Mouse (Mus musculus) stomach, adult 2 months (tissue): ENCODE measurements around the gene Gm45808. TPM values are rescaled to one million over a fixed set of nuclear protein-coding genes. Genes with fewer than 3 reads are reported as not detected.

Experiments used
- polyA plus RNA-seq: library from polyadenylated mRNA; depleted of rRNA; stranded (reverse); fragments of >200 nt; gene quantifications from 2 replicates; pipeline ENCODE4 v1.2.3, GENCODE M21; 2012; rRNA removed

The Gm45808 gene
- polyA plus RNA-seq = not detected in 2 replicates

DNA sequence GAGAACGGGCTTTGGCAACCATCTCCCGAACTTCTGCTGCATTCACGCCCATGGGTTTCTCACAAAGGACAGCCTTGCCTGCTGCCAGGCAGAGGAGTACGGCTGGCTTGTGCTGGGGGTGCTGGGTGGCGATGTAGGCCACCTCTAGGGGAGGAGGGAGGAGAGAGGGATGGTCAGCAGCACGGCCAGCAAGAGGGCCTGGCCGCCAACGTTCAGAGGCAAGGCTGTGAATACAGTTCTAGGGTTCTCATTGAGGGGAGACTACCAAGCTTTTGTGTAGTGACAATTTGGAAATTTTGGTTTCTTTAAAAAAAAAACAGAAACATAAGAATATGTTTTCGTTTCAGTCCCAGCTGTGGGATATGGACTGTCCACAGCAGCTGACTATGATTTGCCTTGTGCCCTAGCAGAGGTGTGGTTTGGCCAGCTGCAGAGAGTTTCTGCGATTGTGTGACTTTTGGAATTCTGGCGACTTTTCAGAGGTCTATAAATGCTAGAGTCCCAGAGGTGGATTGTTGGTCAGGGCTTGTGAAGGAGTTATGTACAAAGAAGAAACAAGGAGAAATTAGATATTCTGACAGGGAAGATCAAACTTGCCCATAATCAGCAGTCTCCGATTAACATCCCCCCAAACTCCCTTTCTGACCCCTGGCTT lies at the start of gene Gm45808:
TSS of gene Gm45808 (minus strand) at position 51 of the 655 bp plus-strand sequence.

GRCm38 (mm10) chr7:45525809-45526473 lies 39.3 kb upstream of the Gm45808 start, which contains the start of the genes Ppp1r15a and Plekha4:
Gene Ppp1r15a (minus strand): TSS chr7:45526268.
Gene Plekha4 (plus strand): TSS chr7:45526330.

GRCm38 (mm10) chr7:45509912-45510787 lies 23.5 kb upstream of the Gm45808 start, which contains the start of gene Nucb1:
Gene Nucb1 (minus strand): TSS chr7:45510406.

DNA sequence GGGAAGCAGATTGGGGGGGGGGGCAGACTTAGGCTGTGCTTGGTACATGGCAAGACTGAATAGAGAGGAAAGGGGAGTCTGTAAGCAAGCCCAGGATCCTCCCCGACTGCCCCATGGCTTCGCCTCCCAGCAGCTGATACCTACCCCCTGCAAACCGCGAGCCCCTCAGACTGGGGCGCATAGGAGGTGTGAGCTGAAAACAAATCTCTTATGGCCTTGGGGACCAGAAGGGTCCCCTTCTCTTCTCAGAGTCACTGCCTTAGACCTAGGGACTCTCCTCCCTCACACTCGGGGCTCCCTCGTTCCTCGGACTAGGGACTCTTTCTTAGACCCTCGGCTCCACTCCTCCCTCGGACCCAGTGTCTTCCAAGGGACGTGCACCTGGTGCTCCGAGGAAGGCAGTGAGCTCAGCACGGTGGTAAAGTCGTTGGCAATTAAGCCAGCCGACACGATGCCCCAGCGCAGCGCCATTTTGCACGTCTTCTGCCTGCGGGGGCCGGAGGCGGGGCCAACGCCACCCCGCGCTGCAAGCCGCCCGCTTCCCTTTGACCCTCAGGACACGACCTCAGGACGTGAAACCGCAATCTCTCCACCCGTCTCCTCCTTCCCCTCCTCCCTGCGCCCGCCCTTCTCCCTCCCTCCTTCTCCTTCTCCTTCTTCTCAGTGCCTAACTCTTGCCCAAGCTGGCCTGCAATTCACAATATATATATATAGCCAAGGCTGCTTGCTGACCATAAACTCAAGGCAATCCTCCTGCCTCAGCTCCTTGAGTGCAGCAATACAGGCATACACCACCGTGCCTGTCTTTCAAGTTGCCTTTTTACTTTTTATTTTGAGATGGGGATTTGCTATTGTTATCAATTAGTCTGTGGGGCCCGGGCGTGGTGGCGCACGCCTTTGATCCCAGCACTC lies 1.9 kb upstream of the Gm45808 start, which contains the start of gene Dhdh:
TSS of gene Dhdh (minus strand) at position 513 of the 912 bp plus-strand sequence.

GRCm38 (mm10) chr7:45481374-45481927 lies 5.2 kb downstream of the Gm45808 start, which contains the start of gene Tulp2:
Gene Tulp2 (plus strand): TSS chr7:45481877.

GRCm38 (mm10) chr7:45466283-45467089 lies 20.1 kb downstream of the Gm45808 start, which contains the start of gene Bax:
Gene Bax (minus strand): TSS chr7:45466898.

DNA sequence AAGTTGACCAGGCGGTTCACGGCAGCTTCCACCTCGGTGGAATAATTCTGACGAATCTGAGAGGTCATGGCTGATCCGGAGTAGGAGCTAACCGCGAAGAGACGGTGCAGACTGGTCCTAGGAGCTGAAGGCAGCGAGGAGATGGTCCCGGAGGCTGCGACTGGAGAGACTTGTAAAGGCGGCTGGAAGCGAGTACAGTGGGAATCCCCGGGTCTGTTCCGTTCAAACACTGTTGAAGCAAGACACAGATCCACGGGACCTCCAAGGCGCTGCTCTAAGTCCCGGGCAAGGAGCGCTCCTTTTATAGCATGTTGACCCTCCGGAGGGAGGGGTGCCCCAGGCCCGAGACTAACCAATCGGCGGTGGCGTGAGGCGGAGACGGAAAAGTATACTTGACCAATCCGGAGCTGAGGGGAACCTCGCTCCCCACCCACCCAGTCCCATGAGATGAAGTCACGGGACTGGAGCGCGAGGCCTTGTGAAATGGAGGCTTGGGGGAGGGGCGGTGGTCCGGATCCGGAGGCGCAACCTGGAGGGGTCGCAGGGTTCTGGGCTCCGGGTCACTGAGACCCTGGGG lies 27.0 kb downstream of the Gm45808 start, which contains the start of gene Ftl1:
TSS of gene Ftl1 (minus strand) at position 321 of the 577 bp plus-strand sequence.

DNA sequence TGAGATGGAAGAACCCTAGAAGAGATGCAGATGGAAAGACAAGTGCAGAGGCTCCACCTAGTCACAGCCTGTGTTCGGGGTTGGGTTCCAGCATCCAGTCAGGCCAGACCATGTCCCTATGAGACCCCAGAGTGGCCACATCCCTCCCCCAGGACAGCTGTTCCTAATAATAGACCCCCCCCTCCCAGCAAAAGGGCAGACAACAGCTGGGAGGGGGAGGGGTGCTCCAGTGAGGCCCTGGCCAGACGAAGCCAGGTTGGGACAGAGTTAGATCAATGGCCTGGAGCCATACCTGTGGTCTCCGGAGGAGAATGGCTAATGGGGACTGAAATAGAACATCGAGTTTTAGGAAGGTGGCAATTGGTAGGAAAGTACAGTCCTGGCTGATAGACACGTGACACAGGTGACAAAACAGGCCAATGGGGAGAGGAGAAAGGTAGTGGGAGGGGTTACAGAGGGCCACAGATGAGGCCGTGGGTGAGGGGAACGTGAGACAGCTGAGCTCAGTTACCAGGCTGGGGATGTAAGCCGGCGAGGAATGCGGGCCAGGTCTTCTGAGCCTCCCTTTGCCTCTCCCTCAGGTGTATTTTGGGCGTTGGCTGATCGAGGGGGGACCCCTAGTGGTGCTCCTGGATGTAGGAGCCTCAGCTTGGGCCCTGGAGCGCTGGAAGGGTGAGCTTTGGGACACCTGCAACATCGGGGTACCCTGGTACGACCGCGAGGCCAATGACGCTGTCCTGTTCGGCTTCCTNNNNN lies 48.9 kb downstream of the Gm45808 start, which contains the start of gene Ruvbl2:
TSS of gene Ruvbl2 (minus strand) at position 576 of the 756 bp plus-strand sequence.

GRCm38 (mm10) chr7:45434203-45435015 lies 52.2 kb downstream of the Gm45808 start, which contains the start of gene Gys1:
Gene Gys1 (plus strand): TSS chr7:45434844.

DNA sequence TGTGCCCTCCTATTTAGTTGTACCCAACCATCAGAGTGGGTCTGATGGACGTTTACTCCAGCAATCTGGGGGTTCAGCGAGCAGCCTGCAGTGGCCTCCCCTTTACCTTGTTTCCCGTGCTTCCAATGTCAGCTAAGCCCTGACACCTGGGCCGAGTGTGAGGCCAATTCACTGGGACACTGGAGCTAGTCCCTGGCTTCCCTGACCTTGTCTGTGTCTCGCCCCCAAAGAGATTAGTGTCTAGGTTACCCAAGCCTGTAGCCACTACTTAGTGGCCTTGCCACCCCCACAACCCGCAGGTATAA lies 66.0 kb downstream of the Gm45808 start, which contains the start of gene Lhb:
TSS of gene Lhb (plus strand) at position 206 of the 305 bp plus-strand sequence.

Other genes starting within 250 kb of the Gm45808 start
- gene Cd37, start 247.7 kb downstream of the Gm45808 start, polyA plus RNA-seq = 6.6 and 13.4 TPM in 2 replicates
- gene Slc6a16, start 245.7 kb downstream of the Gm45808 start, polyA plus RNA-seq = 0.04 TPM in 1 of 2 replicates, not detected in the other
- not detected in 2 replicates for gene Slc6a21, start 209.3 kb downstream of the Gm45808 start, polyA plus RNA-seq
- gene Trpm4, start 153.0 kb downstream of the Gm45808 start, polyA plus RNA-seq = 50.9 and 54.1 TPM in 2 replicates
- gene Hrc, start 151.5 kb downstream of the Gm45808 start, polyA plus RNA-seq = 0.43 and 1.2 TPM in 2 replicates
- gene Ppfia3, start 119.8 kb downstream of the Gm45808 start, polyA plus RNA-seq = 14.7 and 20.9 TPM in 2 replicates
- gene Lin7b, start 116.2 kb downstream of the Gm45808 start, polyA plus RNA-seq = 3.8 and 4.1 TPM in 2 replicates
- gene Snrnp70, start 91.1 kb downstream of the Gm45808 start, polyA plus RNA-seq = 79.4 and 100 TPM in 2 replicates
- 1.2 and 1.9 TPM in 2 replicates for gene Kcna7, start 81.2 kb downstream of the Gm45808 start, polyA plus RNA-seq
- 0.84 and 0.85 TPM in 2 replicates for gene Ntf5, start 73.1 kb downstream of the Gm45808 start, polyA plus RNA-seq
- gene Lhb, start 66.0 kb downstream of the Gm45808 start, polyA plus RNA-seq = 0.16 and 0.27 TPM in 2 replicates
- gene Gys1, start 52.0 kb downstream of the Gm45808 start, polyA plus RNA-seq = 22.4 and 23.8 TPM in 2 replicates
- gene Ruvbl2, start 48.7 kb downstream of the Gm45808 start, polyA plus RNA-seq = 27.7 and 27.9 TPM in 2 replicates
- 4,280 and 5,118 TPM in 2 replicates for gene Ftl1, start 26.9 kb downstream of the Gm45808 start, polyA plus RNA-seq
- gene Bax, start 19.9 kb downstream of the Gm45808 start, polyA plus RNA-seq = 72.5 and 92.5 TPM in 2 replicates
- gene Tulp2, start 4.9 kb downstream of the Gm45808 start, polyA plus RNA-seq = 0.09 TPM in 1 of 2 replicates, not detected in the other
- 0.18 and 0.20 TPM in 2 replicates for gene Dhdh, start 2.0 kb upstream of the Gm45808 start, polyA plus RNA-seq
- gene Nucb1, start 23.6 kb upstream of the Gm45808 start, polyA plus RNA-seq = 280 and 281 TPM in 2 replicates
- 19.7 and 42.6 TPM in 2 replicates for gene Ppp1r15a, start 39.5 kb upstream of the Gm45808 start, polyA plus RNA-seq
- gene Plekha4, start 39.5 kb upstream of the Gm45808 start, polyA plus RNA-seq = 5.0 and 10.4 TPM in 2 replicates
- gene Hsd17b14, start 68.1 kb upstream of the Gm45808 start, polyA plus RNA-seq = 7.6 and 14.6 TPM in 2 replicates
- 101 and 114 TPM in 2 replicates for gene Bcat2, start 83.3 kb upstream of the Gm45808 start, polyA plus RNA-seq
- 0.09 TPM in 1 of 2 replicates, not detected in the other for gene Fgf21, start 128.7 kb upstream of the Gm45808 start, polyA plus RNA-seq
- gene Fut1, start 130.5 kb upstream of the Gm45808 start, polyA plus RNA-seq = 0.60 and 1.6 TPM in 2 replicates
- gene Izumo1, start 135.0 kb upstream of the Gm45808 start, polyA plus RNA-seq = 0.11 and 0.29 TPM in 2 replicates
- gene Rasip1, start 140.7 kb upstream of the Gm45808 start, polyA plus RNA-seq = 8.6 and 10.0 TPM in 2 replicates
- 2.1 and 3.5 TPM in 2 replicates for gene Mamstr, start 153.2 kb upstream of the Gm45808 start, polyA plus RNA-seq
- 40.4 and 57.4 TPM in 2 replicates for gene Fut2, start 179.6 kb upstream of the Gm45808 start, polyA plus RNA-seq
- gene Ntn5, start 197.2 kb upstream of the Gm45808 start, polyA plus RNA-seq = 0.94 and 3.5 TPM in 2 replicates
- gene Sec1, start 207.6 kb upstream of the Gm45808 start, polyA plus RNA-seq = 0.08 and 0.23 TPM in 2 replicates
- gene Car11, start 213.0 kb upstream of the Gm45808 start, polyA plus RNA-seq = 7.3 and 11.6 TPM in 2 replicates
- gene Dbp, start 218.3 kb upstream of the Gm45808 start, polyA plus RNA-seq = 8.9 and 12.6 TPM in 2 replicates
- gene Rpl18, start 228.6 kb upstream of the Gm45808 start, polyA plus RNA-seq = 950 and 1,663 TPM in 2 replicates
- gene Sphk2, start 231.2 kb upstream of the Gm45808 start, polyA plus RNA-seq = 62.1 and 73.9 TPM in 2 replicates
- gene Fam83e, start 234.4 kb upstream of the Gm45808 start, polyA plus RNA-seq = 134 and 147 TPM in 2 replicates
- gene Spaca4, start 239.0 kb upstream of the Gm45808 start, polyA plus RNA-seq = not detected in 2 replicates